Mouse (Mus musculus): ENCODE data around the gene Trpc4.

DNA sequence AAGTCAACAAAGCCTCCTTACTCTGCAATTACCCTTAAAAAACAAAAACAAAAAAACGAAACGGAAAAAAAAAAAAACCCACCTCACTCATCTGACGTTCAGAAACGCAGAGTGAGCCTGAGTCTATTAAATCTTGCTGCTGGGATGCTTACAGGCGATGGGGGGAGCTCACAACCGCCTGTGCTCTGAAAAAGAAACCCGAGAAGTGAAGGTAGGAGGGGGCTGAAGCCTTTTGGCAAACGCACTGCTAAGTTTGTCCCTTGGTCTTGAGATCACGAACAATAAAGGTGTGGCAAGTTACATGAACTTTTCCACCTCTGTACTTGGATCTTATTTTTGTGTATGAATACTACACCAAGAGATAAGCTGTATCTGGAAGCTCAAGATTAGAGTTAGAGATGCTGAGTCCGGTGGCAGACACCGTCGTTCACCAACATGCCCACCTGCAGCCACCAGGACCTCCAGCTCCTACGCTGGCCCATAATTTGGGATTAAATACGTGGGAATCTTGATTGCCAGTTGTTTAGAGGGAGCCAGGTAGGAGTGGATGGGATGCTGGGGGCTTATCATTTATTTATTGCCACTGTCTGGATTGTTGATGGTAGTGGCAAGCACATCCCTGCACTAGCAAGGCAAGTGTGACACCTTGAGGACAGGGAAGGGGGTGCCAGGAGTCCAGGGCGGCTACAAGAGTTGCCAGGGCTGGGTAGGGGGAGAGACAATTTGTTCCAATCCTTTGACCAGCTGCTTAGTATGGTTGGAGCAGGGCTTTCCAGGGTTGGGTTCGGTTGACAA, 794 bp upstream of the Trpc4 start:
- TF ChIP-seq GATA1 (IDR thresholded peaks at IDR 0.05; ENCODE audit: borderline replicate concordance, low read length) (no peak), FLI1 (IDR thresholded peaks at IDR 0.05; ENCODE audit: low read length) (no peak)
